Mouse (Mus musculus) heart, postnatal 10 days (tissue): ENCODE measurements around the gene Cipc. TPM values are rescaled to one million over a fixed set of nuclear protein-coding genes. Genes with fewer than 3 reads are reported as not detected.

Source experiments
- DNase-seq, 2 experiments: peaks; one replicate each; pipeline ENCODE4 v3.0.0; 2021
- intact Hi-C: fragments of 180-260 bp; cut with DNase I; formaldehyde crosslinking; loops from one replicate; pipeline ENCODE4 v1.15.1; 2025
- total RNA-seq, 2 experiments: library from RNA; stranded (reverse); gene quantifications; 2 replicates each; pipeline ENCODE4 v1.2.3; 2021

The Cipc gene
- total RNA-seq, 2 experiments from 2014 or later = 36.5 to 45.1 TPM

- DNase-seq = no peak
- intact Hi-C loops = no loop called here
Observed at GRCm38 (mm10) chr12:86930934-86931729, 15.7 kb upstream of the Cipc start.

- intact Hi-C loops = no loop called here
- peak; percentile 89 to 92 for DNase-seq
Observed at GRCm38 (mm10) chr12:86931919-86932574, 14.8 kb upstream of the Cipc start.

- peak; percentile 80 to 85 for DNase-seq
- intact Hi-C loops = no loop called here
Observed at GRCm38 (mm10) chr12:86932575-86932952, 14.3 kb upstream of the Cipc start.

- intact Hi-C loops = no loop called here
- DNase-seq = no peak
Observed at GRCm38 (mm10) chr12:86934748-86935147, 12.1 kb upstream of the Cipc start.

GRCm38 (mm10) chr12:86935692-86936282, 11.1 kb upstream of the Cipc start:
- intact Hi-C loops = no loop called here

GRCm38 (mm10) chr12:86936587-86937343, 10.1 kb upstream of the Cipc start:
- intact Hi-C loops = no loop called here

More at GRCm38 (mm10) chr12:86935692-86936282, 11.1 kb upstream of the Cipc start:
- peak in 1 of 2 experiments; percentile 42 for DNase-seq

GRCm38 (mm10) chr12:86938571-86938970, 8.3 kb upstream of the Cipc start:
- intact Hi-C loops = no loop called here
- no peak for DNase-seq

More at GRCm38 (mm10) chr12:86936587-86937343, 10.1 kb upstream of the Cipc start:
- peak in 1 of 2 experiments; percentile 27 for DNase-seq

GRCm38 (mm10) chr12:86941173-86941572, 5.7 kb upstream of the Cipc start:
- DNase-seq = peak in 1 of 2 experiments; percentile 27
- intact Hi-C loops = no loop called here

GRCm38 (mm10) chr12:86941734-86942486, 4.9 kb upstream of the Cipc start:
- DNase-seq = peak; percentile 39 to 47
- intact Hi-C loops = loop anchor here (2.0 kb wide), 1 partner anchor 17 kb away; no protein-coding TSS in a partner anchor

GRCm38 (mm10) chr12:86943421-86943820, 3.4 kb upstream of the Cipc start:
- intact Hi-C loops = loop anchor here (2.0 kb wide), 1 partner anchor 19 kb away; no protein-coding TSS in a partner anchor
- DNase-seq = no peak

GRCm38 (mm10) chr12:86945126-86945525, 1.7 kb upstream of the Cipc start:
- DNase-seq = peak; percentile 75
- intact Hi-C loops = loop anchor here (1.0 kb wide), 1 partner anchor 149 kb away; no protein-coding TSS in a partner anchor

- intact Hi-C loops = no loop called here
- DNase-seq = peak; percentile 45 to 62
Observed at GRCm38 (mm10) chr12:86946301-86946781, 502 bp upstream of the Cipc start.

GRCm38 (mm10) chr12:86947681-86948401, 998 bp downstream of the Cipc start:
- DNase-seq = peak; percentile 64 to 73
- intact Hi-C loops = no loop called here

- peak; percentile 55 for DNase-seq
- intact Hi-C loops = no loop called here
Observed at GRCm38 (mm10) chr12:86948627-86949026, 1.8 kb downstream of the Cipc start.

GRCm38 (mm10) chr12:86949501-86949900, 2.7 kb downstream of the Cipc start:
- intact Hi-C loops = no loop called here
- no peak for DNase-seq

- intact Hi-C loops = no loop called here
- DNase-seq = no peak
Observed at GRCm38 (mm10) chr12:86950161-86950960, 3.5 kb downstream of the Cipc start.

GRCm38 (mm10) chr12:86950961-86951360, 4.1 kb downstream of the Cipc start:
- DNase-seq = no peak
- intact Hi-C loops = no loop called here

GRCm38 (mm10) chr12:86952331-86952850, 5.5 kb downstream of the Cipc start:
- intact Hi-C loops = no loop called here
- DNase-seq = no peak
